Mouse (Mus musculus) megakaryocyte-erythroid progenitor cell, adult 5 weeks (primary cell): ENCODE measurements around the gene Tyk2. TPM values are rescaled to one million over a fixed set of nuclear protein-coding genes. Genes with fewer than 3 reads are reported as not detected.

Experiments
- polyA plus RNA-seq: library from polyadenylated mRNA; stranded (reverse); fragments of >175 nt; gene quantifications from 2 replicates; pipeline ENCODE4 v1.2.3, GENCODE M21; 2012

The Tyk2 gene
- polyA plus RNA-seq: 36.6 and 36.8 TPM in 2 replicates

DNA sequence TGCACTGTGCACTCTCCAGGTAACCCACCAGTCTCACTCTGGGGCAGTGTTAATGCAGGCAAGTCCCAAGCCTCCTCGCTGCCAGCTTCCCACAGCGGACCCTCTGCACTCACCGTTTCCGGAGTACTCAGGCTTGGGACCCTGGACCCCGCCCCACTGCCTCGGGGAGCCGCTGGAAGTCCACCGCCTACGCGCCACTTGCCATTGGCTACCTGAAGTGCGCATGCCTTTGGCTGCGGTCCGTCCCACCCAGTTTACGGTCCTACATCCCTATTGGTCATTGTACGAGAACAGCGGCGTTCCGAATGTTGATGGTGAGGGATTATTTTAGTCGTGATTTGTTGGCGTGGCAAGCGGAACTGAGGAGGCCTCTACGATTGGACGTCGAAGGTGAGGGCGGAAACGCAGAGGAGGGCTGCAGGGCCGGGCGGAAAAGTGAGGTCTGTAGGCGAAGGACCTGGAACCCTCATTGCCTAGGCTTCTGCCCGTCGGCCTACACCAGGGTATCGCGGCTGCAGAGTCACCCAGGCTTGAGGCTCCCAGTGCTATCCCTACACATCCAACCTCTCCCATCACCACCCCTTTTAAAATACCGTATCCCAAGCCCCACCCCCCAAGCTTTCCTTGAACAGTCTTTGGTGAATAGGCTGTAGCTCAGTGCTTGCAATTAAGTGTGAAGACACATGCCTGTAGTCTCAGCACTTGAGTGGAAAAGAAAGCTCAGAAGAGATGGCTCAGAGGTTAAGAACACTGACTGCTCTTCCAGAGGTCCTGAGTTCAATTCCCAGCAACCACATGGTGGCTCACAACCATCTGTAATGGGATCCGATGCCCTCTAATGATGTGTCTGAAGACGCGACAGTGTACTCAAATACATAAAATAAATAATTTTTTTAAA, at the start of gene Tyk2:
Gene Tyk2, minus strand, starts transcription at position 185 of the 898 bp plus-strand sequence.

DNA sequence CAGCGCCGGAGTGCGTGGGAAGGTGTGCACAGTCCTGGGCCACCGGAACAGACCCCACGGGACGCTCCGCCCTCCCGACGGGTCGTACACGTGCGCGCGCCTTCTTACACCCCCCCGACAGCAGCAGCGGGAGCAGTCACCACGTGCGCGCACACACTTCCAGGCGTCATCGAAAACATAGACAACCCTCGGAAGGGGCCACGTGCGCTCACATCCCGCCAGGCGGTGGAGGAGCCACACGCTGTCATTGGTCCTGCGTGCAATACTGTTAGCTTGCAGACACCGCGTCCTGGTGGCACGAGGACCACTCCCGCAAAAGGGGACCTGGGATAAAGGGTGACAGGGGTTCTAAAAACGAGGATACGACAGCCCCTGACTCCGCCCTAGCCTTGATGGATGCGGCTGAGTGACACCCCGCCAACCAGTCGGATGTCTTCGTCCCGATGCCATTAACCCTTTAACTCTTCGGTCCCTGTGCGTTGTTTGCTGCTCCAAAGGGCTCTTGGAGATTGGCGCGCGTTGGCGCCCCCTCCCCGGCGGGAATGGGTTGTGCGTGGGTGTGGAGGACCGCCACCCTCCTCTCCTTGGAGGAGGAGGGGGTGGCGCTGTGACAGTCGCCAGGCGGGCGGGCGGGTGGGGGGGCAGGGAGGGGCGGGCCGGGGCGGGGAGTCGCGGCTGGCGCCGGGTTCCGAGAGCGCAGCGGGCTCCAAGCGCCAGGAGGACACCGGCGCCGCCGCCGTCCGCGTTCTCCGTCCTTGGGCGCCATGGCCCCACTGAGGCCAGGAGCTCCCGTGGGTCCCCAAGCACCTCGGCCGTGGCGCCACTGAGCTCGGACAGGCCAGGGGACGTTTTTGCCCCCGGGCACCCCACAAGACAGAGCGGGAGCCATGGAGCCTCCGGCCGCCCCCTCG, 34.3 kb upstream of the Tyk2 start, which contains the start of gene Pde4a:
Gene Pde4a, plus strand, starts transcription at position 674 of the 911 bp plus-strand sequence.

DNA sequence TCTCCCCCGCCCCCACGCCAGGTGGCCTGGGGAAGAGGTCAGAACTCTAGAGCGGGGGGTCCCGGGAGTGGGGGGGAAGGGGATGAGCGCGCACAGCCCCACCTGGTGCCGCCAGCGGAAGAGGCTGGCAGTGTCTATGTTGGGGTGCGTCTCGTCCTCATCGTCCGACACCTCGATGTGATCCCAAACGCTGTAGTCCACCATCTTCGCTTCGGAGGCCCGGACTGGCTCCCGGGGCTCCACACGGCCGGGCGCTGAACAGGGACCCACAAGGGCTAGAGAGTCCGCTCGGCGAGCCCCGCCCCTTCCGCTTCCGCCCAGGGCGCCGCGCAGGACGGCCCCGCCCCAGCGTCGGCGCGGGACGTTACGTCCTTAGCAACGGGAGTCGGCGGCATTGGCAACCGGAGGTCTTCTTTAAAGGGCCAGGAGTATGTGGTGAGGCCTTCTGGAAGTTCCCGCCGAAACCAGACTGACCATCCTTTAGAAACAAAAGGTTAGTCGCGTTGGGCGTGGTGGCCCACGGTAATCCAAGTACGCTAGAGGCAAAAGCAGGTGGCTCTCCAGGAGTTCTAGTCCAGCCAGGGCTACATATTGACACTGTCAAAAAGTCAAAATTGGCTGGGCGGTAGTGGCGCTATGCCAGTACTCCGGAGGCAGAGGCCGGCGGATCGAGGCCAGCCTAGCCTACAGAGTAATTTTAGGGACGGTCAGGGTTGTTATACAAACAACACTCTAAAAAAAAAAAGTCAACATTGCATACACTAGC, 18.8 kb upstream of the Tyk2 start, which contains the start of gene Cdc37:
Gene Cdc37, minus strand, starts transcription at position 329 of the 766 bp plus-strand sequence.

DNA sequence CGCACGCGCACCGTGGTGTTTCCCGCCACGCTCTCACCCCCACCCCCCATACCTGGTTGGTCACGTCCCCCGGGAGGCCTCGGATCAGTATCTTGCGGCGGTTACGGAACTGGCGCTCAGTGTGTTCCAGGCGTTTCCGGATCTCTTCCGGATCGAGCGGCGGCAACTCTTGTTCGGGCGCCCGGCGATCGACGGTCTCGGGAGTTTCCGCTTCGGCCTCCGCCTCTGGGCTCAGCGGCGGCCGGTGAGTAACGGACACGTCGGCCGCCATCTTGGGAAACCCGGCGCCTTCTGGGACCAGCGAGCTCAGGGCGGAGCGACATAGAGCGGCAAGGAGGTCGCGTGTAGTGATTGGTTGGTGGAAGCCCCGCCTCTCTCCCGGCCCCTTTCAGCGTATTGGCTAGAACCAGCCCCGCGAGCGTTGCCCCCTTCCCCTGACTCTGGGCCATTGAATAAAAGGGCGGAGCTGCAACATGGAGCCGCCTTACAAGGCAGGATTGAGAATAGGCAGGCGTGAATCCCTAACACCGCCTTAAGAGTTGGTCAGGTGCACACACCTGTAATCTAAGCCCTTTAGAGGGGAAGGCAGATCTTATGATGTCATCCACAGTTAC, 39.2 kb downstream of the Tyk2 start, which contains the start of the genes Gm38431 and Raver1:
Gene Gm38431, minus strand, starts transcription at position 291 of the 614 bp plus-strand sequence.
Gene Raver1, minus strand, starts transcription at position 302 of the 614 bp plus-strand sequence.

DNA sequence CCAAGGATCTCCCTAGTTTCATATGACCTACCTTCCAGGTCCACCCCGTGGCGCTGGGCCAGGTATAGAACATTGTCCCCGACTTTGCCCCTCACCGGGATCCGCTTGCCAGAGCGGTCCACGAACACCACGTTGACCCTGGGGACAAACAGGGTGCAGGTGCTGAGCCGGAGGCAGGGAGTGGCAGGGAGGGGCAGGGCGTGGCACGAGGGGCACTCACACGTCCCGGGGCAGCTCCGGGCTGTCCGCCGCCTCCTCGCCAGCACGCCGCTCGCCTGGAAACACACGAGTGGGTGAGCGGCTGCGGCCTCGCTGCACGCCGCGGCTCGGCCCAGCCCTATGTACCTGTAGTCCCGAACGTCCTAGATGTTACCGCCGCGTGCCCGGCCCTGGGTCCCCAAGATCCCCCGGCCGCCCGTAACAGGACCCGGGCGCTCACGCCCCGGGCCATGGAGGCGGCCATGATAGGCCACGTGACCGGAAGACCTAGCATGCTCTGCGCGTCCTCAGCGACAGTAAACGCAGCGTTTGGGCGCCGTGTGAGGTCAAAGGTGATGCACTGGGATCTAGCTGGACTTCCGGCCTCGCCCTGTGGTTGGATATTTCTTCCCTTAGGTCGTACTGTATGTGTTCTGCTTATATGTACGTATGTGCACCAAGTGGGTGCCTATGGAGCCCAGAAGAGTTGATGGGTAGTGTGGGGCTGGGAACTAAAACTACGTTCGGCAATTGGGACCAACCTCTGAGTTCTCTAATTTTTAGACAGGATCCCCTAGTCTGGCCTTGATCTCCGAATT, 57.8 kb downstream of the Tyk2 start, which contains the start of the genes Gm49373 and Fdx1l:
Gene Gm49373, minus strand, starts transcription at position 53 of the 797 bp plus-strand sequence.
Gene Fdx1l, minus strand, starts transcription at position 571 of the 797 bp plus-strand sequence.

DNA sequence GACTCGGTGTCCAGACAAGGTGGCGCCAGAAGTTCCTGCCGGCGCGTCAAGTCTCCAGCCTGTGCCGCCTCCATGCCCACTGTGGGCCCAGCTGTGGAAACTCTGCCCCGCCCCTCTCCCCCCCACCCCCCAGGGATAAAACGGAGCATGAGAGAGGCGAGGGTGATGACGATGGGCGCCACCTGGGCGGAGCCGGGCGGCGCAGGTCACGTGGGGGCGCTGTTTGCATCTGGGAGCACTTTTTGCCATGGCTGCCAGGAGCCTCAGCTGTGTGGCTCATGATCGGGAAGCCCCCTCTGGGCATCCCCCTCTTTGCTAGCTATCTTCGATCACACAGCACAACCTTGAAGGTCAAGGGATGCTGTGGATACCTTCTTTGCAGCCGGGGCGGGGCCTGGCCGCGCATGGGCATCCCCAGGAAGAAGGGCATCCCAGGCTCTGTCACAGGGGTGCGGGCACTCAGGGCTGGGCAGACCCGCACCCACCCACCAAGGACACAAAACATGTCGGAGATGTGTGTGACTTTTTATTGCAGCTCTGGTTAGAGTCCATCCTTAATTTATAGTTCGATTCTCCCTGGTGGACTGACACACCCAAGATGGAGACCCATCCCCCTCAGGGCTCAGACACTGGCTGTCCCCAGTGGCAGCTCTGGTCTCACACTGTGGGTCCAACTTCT, 63.9 kb downstream of the Tyk2 start, which contains the start of gene Zglp1:
Gene Zglp1, minus strand, starts transcription at position 88 of the 679 bp plus-strand sequence.

Other genes with a start within 250 kb of the Tyk2 start
- gene Ppan, start 243.1 kb downstream of the Tyk2 start, polyA plus RNA-seq: 281 and 400 TPM in 2 replicates
- gene Eif3g, start 232.6 kb downstream of the Tyk2 start, polyA plus RNA-seq: 554 and 634 TPM in 2 replicates
- 124 and 137 TPM in 2 replicates for gene Dnmt1, start 171.4 kb downstream of the Tyk2 start, polyA plus RNA-seq
- 4.0 and 5.2 TPM in 2 replicates for gene S1pr2, start 154.5 kb downstream of the Tyk2 start, polyA plus RNA-seq
- 111 and 114 TPM in 2 replicates for gene Mrpl4, start 128.5 kb downstream of the Tyk2 start, polyA plus RNA-seq
- 23.4 and 36.2 TPM in 2 replicates for gene Icam1, start 115.3 kb downstream of the Tyk2 start, polyA plus RNA-seq
- 21.8 and 32.7 TPM in 2 replicates for gene Icam4, start 101.9 kb downstream of the Tyk2 start, polyA plus RNA-seq
- 0.32 and 0.57 TPM in 2 replicates for gene Icam5, start 99.2 kb downstream of the Tyk2 start, polyA plus RNA-seq
- gene Zglp1, start 64.2 kb downstream of the Tyk2 start, polyA plus RNA-seq: 3.1 and 7.5 TPM in 2 replicates
- 1.6 and 2.0 TPM in 2 replicates for gene Gm49373, start 58.1 kb downstream of the Tyk2 start, polyA plus RNA-seq
- 26.8 and 32.5 TPM in 2 replicates for gene Fdx1l, start 57.6 kb downstream of the Tyk2 start, polyA plus RNA-seq
- gene Gm38431, start 39.2 kb downstream of the Tyk2 start, polyA plus RNA-seq: 283 and 327 TPM in 2 replicates
- 94.4 and 110 TPM in 2 replicates for gene Raver1, start 39.2 kb downstream of the Tyk2 start, polyA plus RNA-seq
- gene Cdc37, start 18.7 kb upstream of the Tyk2 start, polyA plus RNA-seq: 317 and 381 TPM in 2 replicates
- gene Pde4a, start 34.5 kb upstream of the Tyk2 start, polyA plus RNA-seq: 15.4 and 17.1 TPM in 2 replicates
- 66.5 and 66.9 TPM in 2 replicates for gene Keap1, start 108.1 kb upstream of the Tyk2 start, polyA plus RNA-seq
- gene S1pr5, start 117.2 kb upstream of the Tyk2 start, polyA plus RNA-seq: 0.24 and 0.41 TPM in 2 replicates
- 21.4 and 22.7 TPM in 2 replicates for gene Atg4d, start 134.1 kb upstream of the Tyk2 start, polyA plus RNA-seq
- 58.2 and 90.2 TPM in 2 replicates for gene Kri1, start 156.7 kb upstream of the Tyk2 start, polyA plus RNA-seq
- 45.6 and 52.9 TPM in 2 replicates for gene Cdkn2d, start 160.2 kb upstream of the Tyk2 start, polyA plus RNA-seq
- gene Ap1m2, start 181.1 kb upstream of the Tyk2 start, polyA plus RNA-seq: 0.10 and 0.13 TPM in 2 replicates
- gene Slc44a2, start 189.5 kb upstream of the Tyk2 start, polyA plus RNA-seq: 121 and 136 TPM in 2 replicates
- gene Ilf3, start 236.6 kb upstream of the Tyk2 start, polyA plus RNA-seq: 145 and 195 TPM in 2 replicates